Mouse (Mus musculus) neural tube, embryonic 10.5 days (tissue): Measurements from ENCODE around the gene Slc41a3.

Experiments used
- DNase-seq: peaks from one replicate; pipeline ENCODE4 v3.0.0-alpha.2; 2017; ENCODE audit warnings: low spot score; ENCODE audit errors: extremely low spot score

Slc41a3 gene

GRCm38 (mm10) chr6:90604533-90605297 is at the start of gene Slc41a3:
Gene Slc41a3, plus strand, starts transcription at chr6:90604725.
- DNase-seq = peak; percentile 93

DNA sequence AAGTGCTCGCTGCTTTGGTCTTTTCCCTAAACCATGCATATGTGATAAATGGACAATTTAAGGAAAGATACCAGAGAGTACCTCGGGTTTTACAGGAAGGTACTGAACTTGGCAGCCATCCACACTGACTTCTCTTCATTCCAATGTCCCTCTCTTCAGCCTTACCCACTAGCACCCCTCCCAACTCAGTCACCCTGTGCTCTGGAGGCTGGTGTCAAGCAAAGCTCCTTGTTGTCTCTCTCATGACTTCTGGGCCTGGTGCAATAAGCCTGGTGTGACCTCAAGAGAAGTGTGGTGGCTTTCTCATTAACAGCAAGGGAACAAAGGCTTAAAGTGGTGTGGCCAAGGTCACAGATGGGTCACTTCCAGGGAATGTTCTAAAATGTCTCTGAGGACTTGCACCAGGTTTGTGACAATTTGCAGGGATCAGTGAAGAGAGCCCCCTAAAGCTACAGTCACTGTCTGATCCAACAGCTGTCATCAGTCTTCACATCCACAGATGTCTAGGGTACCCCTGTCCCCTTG is 47.9 kb upstream of the Slc41a3 start:
- DNase-seq = no peak

DNA sequence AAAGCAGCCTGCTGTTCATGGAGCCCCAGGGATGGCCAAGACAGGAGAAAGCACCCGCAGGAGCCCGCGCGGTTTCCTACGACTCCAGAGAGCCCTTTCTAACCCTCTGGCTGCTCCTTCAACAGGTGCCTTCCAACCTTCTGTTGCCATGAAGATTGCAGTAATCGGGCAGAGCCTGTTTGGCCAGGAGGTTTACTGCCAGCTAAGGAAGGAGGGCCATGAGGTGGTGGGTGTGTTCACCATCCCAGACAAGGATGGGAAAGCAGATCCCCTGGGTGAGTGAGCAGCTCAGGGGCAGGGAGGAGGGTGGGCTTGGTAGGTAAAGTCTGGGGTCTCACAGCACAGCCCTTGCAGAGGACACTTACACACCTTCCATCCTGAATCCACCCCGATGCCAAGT is 47.4 kb upstream of the Slc41a3 start:
- DNase-seq = no peak

DNA sequence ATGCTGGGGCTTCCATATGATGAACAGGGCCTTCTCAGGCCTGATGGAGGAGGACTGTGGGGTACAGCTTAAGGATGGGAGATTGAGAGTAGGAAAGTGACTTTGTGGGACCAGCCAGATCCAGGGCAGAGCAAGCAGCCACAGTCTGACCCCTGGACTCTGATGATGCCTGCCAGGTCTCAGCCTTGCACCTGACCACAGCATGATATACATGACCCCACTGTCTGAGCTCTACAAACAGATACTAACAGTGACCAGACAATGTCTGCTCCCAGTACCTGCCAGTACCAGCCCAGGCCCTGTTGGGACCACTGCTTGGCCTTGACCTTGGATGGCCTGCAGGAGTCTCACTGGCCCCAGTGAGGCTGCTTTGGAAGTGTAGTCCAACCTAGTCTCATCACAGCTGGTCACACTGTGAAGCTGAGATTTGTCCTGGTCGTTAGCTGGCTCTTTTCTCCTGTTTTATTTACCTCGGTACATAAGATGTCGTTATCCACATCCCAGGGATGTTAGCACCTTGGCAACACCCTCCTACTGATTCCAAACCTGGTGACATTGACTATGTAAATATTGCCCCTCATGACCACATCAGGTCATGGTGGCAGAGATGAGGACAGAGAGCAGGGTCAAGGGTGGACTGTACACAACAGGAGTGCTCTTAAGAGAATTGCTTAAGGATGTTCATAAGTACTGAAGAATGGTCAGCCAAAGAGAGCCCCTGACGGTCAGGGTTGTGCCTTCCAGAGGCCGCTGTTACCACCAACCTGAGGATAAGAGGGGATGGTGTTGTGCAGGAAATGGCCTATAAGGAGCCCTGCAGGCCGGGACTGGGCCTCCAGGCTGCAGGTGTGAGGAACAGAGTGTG is 46.5 kb upstream of the Slc41a3 start:
- no peak for DNase-seq

DNA sequence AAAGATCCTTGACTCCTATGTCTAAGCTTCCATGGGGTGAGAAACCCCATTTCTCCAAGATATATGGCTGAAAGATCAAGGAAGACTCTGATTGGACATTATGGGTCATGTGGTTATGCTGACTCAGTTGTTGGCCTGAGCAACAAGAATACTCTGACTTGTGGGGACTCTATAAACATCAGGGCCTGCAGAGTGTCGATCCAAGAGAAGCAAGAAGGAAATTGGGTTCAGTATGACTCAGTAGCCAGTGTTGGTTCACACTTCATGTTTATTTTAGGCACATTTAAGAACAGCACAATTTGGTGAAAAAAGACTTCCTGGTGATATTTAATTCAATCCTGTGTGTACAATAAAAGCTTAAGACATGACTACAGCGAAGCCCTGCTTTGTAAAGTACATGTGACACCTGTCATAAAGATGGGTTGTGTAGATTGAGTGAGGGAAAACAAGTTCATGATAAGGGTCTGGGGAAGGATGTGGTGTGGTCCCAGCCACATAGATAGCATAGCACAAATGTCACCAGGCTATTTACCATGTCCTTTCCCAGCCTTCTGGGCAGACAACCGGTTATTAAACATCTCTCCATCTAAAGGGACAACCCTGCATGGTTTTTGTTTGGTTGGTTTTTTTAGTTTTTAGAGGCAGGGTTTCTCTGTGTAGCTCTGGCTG is 44.0 kb upstream of the Slc41a3 start:
- no peak for DNase-seq

DNA sequence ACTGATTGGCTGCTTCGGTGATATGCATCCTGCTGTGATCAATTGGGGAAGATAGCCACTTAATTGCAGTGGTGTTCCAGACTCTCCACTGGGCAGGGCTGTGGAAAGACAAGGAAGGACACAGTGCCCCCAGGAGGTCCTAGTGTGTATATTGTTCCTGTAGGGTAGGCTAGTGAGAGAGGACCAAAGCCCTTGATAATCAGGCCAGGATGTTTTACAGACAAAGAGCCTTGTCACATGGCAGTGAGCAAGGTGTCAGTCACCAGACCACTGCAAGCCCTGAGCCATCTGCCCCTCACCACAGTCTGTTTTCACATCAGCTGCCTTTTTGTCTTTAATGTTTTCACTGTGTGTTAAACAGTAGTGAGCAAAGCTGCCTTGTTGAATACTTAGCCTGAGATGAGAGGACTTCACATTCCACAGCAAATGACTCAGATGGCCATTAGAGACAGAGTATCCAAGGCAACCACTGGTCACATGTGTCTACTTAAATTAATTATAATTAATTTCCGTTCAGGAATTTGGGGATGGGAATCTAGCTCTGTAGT is 43.2 kb upstream of the Slc41a3 start:
- DNase-seq = no peak

DNA sequence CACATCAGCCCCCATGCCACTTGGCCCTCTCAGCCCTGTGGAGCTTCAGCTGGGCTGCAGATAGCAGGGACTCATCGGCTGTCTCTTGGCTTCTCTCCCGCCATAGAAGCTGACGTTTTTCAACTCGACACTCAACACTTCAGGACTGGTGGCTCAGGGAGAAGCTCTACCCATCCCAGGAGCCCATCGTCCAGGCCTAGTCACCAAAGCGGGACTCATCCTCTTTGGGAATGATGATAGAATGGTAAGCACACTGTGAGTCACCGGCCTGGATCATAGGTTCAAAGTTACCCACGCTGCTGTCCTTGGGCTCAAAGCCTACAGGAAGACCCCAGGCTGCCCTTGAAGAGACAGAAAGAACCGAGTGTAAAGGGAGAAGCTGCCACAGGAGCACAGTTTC is 40.3 kb upstream of the Slc41a3 start:
- DNase-seq = no peak

- no peak for DNase-seq
These were observed 38.9 kb upstream of the Slc41a3 start for GRCm38 (mm10) chr6:90565357-90566215.

- DNase-seq = no peak
These were observed 37.0 kb upstream of the Slc41a3 start for GRCm38 (mm10) chr6:90567486-90567885.

- DNase-seq = no peak
These were observed 36.6 kb upstream of the Slc41a3 start for GRCm38 (mm10) chr6:90567928-90568327.

- DNase-seq = no peak
These were observed 35.8 kb upstream of the Slc41a3 start for GRCm38 (mm10) chr6:90568721-90569120.

GRCm38 (mm10) chr6:90569736-90570383 is 34.7 kb upstream of the Slc41a3 start:
- no peak for DNase-seq

GRCm38 (mm10) chr6:90570392-90570791 is 34.1 kb upstream of the Slc41a3 start:
- no peak for DNase-seq

GRCm38 (mm10) chr6:90575261-90575715 is 29.2 kb upstream of the Slc41a3 start:
- peak; percentile 86 for DNase-seq

- no peak for DNase-seq
These were observed 26.4 kb upstream of the Slc41a3 start for GRCm38 (mm10) chr6:90578174-90578573.

GRCm38 (mm10) chr6:90582331-90582730 is 22.2 kb upstream of the Slc41a3 start:
- no peak for DNase-seq

- DNase-seq = no peak
These were observed 16.4 kb upstream of the Slc41a3 start for GRCm38 (mm10) chr6:90588113-90588512.

DNA sequence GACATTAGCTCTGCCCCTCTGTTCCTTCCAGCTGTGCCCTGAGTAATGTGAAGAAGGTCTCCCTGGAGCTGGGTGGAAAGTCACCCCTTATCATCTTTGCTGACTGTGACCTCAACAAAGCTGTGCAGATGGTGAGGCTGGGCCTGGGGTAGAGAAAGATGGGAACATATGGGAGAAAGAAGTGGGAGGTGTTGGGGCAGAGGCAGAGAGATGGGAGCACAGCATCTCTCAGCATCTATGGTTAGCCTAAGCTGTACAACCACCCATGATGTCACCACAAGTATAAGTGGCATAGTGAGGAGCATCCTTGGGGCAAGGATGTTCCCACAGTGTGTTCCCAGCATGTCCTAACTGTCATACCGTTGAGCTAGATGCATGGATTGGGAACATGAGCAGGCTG is 13.8 kb upstream of the Slc41a3 start:
- DNase-seq = no peak

- no peak for DNase-seq
These were observed 9.6 kb upstream of the Slc41a3 start for GRCm38 (mm10) chr6:90594972-90595371.

GRCm38 (mm10) chr6:90597060-90597459 is 7.5 kb upstream of the Slc41a3 start:
- no peak for DNase-seq
